Mouse (Mus musculus) gastrocnemius, postnatal 14 days (tissue): ENCODE data around the gene Akt3. TPM values are rescaled to one million over a fixed set of nuclear protein-coding genes. Genes with fewer than 3 reads are reported as not detected.

Experiments used
- DNase-seq: peaks from one replicate; pipeline ENCODE4 v3.0.0; 2021; ENCODE audit warnings: mixed read lengths
- intact Hi-C: fragments of 180-260 bp; cut with DNase I; formaldehyde crosslinking; loops from one replicate; pipeline ENCODE4 v1.15.1; 2025; ENCODE audit warnings: low total_unique reads
- total RNA-seq, 2 experiments: library from RNA; stranded (reverse); gene quantifications; 2 replicates each; pipeline ENCODE4 v1.2.3; 2021

Akt3 gene
- total RNA-seq, 2 experiments from 2014 or later, result 14.6 to 15.5 TPM

DNA sequence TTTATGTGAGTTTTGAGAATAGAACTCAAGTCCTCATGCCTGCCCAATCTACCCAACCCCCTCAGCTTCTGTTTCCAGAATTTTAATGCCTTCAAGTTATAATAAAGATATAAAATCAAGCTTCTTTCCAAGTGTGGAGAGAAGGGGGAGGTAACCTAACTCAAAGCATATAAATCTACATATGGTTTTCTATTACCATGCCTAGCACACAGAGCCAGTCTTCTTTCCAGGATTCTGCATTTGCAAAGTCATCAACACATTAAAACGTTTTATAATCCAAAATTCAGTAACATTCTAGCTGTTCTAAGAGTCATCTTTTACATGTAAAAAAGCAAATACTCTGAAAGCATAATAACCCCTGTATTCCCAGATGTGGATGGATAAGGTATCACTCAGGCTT, 63.7 kb downstream of the Akt3 start:
- intact Hi-C loops, result no loop called here
- no peak for DNase-seq

DNA sequence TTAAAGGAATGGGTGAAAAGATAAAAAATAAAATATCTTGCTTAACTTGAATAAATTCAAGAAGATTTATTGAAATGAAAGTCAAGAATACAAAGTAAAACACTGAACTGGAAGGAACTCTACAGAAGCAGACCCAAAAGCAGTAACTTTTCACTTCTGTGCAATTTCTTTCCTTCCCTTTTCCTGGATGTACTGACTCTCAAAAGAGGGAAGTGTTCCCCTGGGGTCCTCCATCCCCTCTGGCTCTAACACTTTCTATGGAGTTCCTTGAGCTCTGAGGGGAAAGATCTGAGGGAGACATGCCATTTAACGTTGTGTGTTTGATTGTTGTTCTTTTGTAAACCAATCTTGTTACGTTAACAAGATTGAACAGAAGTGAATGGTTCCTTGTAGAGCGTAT, 66.4 kb downstream of the Akt3 start:
- intact Hi-C loops, result no loop called here
- DNase-seq, result no peak

- DNase-seq, result no peak
- intact Hi-C loops, result no loop called here
Observed at GRCm38 (mm10) chr1:177190358-177190757, 67.6 kb downstream of the Akt3 start.

GRCm38 (mm10) chr1:177188708-177189107, 69.3 kb downstream of the Akt3 start:
- peak; percentile 11 for DNase-seq
- intact Hi-C loops, result loop anchor here (5.0 to 10.0 kb wide), 2 partner anchors 311 to 496 kb away; no protein-coding TSS in a partner anchor

DNA sequence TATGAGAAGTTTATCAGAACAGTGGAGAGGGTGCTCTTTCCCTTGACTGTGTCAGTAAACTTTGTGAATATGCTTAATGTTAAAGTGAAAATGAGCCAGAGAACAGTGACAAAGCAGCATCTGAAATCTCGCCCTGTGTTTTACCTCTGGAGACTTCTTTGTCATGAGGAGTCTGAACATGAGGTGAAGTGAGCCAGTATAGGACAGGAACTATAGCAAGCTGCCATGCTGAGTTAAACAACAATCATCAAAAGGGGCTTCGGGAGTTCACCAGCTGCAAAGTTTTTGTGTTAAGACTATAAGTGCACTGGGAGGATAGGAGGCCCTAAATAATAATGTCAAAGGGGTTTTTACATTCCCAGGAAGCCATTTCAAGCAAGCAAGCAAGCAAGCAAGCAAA, 71.3 kb downstream of the Akt3 start:
- intact Hi-C loops, result loop anchor here (5.0 to 10.0 kb wide), 2 partner anchors 309 to 498 kb away; no protein-coding TSS in a partner anchor
- DNase-seq, result no peak

- intact Hi-C loops, result loop anchor here (10.0 kb wide), 2 partner anchors 185 to 505 kb away; no protein-coding TSS in a partner anchor
- no peak for DNase-seq
Observed at GRCm38 (mm10) chr1:177179635-177180034, 78.4 kb downstream of the Akt3 start.

GRCm38 (mm10) chr1:177175436-177175835, 82.6 kb downstream of the Akt3 start:
- intact Hi-C loops, result loop anchor here (10.0 kb wide), 1 partner anchor 181 kb away; no protein-coding TSS in a partner anchor
- no peak for DNase-seq

DNA sequence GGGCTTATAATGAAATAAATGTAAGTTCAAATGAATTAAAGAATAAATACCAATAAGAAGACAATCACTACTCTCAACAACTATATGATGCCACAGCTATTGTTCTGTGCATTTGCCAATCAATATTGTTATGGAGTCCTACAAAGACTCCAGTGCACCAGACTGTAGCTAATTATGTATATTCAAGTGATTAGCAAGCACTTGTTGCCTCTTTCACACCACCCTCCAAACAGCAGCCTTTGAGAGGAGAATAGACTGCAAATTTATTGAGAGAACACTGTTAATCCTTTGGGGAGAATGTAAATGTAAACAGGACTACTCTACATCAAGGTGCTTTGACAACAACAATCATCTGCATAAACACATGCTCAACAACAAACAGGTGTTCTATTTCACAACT, 86.7 kb downstream of the Akt3 start:
- intact Hi-C loops, result loop anchor here (10.0 kb wide), 1 partner anchor 176 kb away; no protein-coding TSS in a partner anchor
- DNase-seq, result no peak

- no peak for DNase-seq
- intact Hi-C loops, result no loop called here
Observed at GRCm38 (mm10) chr1:177165789-177166188, 92.2 kb downstream of the Akt3 start.

DNA sequence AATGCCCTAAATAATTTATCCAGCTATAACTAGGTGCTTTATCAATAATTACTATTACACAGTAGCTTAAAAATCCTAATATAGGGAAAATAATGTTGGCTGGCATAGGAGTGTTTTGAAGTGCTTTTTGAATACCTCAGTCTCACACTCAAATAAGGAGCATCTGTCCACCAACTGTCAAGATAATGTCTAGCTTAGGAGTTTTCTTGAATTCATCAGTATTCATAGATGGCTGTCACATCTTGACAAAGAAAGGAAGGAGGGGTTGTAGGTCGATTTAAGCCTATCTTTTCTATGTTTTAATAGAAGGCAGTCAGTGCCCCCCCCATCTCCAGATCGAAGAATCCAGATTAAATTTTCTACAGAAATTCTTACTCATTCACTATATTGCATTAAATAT, 92.7 kb downstream of the Akt3 start:
- intact Hi-C loops, result no loop called here
- no peak for DNase-seq

GRCm38 (mm10) chr1:177150344-177151021, 107.5 kb downstream of the Akt3 start:
- peak; percentile 6 for DNase-seq
- intact Hi-C loops, result no loop called here

DNA sequence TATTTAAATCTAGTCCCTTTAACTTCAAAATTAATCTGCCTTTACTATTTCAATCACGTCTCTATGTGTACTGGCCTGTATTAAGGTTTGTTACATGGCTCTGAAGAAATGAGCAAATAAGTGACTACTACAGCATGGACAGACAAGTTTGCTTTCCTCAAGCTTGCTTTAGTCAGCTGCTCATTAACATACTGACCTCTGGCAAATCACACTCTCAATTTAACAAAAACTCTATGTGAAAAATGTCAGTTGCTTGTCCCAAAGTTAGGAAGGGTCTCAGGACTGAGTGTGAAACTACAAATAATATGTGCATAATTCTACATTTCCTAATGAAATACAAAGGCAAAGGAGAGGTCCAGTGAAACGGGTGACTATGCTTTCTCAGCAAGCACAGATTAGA, 109.3 kb downstream of the Akt3 start:
- no peak for DNase-seq
- intact Hi-C loops, result no loop called here

GRCm38 (mm10) chr1:177141468-177141867, 116.5 kb downstream of the Akt3 start:
- intact Hi-C loops, result no loop called here
- DNase-seq, result no peak

DNA sequence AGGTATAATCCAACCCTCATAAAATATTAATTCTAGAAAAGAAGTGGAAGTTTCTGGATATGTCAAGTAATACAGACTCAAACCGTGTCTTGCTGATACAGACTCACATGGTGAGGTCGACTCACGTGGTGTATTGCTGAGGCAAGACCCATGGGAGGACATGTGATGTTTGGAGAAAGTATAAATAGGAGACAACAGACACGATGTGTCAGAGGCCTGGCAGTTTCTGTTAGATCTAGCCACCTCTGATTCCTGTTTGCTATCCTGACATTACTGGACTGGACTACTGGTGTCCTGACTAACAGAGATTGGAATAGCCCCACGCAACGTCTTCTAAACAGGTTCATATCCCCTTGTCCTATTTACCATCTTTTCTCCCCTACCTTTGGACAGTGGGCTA, 118.4 kb downstream of the Akt3 start:
- no peak for DNase-seq
- intact Hi-C loops, result no loop called here

GRCm38 (mm10) chr1:177131458-177131857, 126.5 kb downstream of the Akt3 start:
- DNase-seq, result no peak
- intact Hi-C loops, result no loop called here

DNA sequence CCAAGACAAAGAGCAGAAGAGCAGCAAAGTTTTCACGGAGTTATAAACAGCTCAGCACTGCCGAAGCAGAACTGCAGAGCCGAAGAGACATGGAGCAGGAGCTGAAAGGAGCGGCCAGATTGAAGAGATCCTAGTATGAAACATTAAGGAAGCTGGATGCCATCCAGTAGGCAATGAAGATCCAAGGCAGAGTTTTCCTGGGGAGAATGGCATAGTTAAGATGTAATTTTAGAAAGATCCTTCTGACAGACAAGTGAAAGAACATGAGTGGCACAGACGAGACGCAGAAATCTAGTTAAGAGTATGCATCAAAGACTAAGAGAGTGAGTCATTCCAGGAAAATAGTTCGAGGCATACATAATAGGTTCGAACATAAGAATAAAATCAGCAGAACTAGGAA, 131.3 kb downstream of the Akt3 start:
- no peak for DNase-seq
- intact Hi-C loops, result no loop called here

- no peak for DNase-seq
- intact Hi-C loops, result no loop called here
Observed at GRCm38 (mm10) chr1:177110665-177111271, 147.2 kb downstream of the Akt3 start.

GRCm38 (mm10) chr1:177090465-177090864, 167.5 kb downstream of the Akt3 start:
- intact Hi-C loops, result no loop called here
- no peak for DNase-seq

- intact Hi-C loops, result no loop called here
- DNase-seq, result no peak
Observed at GRCm38 (mm10) chr1:177089515-177089914, 168.5 kb downstream of the Akt3 start.

DNA sequence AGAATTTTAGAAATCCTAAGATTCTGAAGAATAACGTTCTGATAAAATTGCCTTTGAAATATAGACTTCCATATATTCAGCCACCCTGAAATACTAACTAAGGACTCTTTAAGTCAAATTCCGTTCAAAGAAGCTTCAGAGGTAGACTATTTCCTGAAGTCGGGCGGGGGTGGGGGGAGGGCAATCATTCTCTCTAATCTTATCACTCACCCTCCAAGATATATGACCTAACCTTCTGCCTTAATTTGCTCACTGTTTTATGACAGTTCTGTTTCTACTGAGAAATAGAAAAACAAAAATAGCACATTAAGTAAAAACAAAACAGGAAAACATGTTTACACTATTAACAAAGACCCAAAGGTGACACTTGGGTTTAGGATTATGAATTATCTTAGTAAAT, 169.0 kb downstream of the Akt3 start:
- no peak for DNase-seq
- intact Hi-C loops, result no loop called here

DNA sequence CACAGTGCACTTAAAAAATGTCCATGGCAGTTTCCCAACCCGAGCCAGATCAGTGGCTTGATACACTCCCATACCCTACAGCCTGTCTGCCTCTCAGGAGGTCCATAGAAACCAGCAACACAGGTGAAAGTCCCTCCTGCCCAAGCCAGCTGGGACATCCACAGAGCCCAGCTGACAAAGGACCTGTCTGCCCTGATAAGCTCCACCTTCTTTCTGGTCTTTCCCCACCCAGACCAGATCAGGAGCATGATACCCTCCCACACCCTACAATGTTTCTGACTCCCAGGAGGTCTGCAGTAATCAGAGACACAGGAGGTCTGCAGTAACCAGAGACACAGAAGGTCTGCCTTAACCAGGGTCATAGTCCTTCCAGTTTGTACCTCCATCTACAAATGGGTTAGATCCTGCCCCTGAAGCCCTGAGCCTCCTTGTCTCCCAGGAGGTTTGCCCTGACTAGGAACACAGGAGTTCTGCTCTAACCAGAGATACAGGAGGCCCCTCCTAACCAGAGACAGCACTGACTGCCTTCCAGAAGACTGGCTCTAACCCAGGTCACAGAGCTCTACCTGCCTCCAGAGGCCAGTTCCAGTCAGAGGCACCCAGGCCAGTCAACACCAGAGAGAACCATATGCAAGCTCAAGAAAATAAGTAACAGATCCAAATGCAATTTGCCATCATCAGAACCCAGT, 175.9 kb downstream of the Akt3 start:
- DNase-seq, result no peak
- intact Hi-C loops, result no loop called here
